Mouse (Mus musculus) thymus, postnatal 25 days (tissue): Measurements from ENCODE around the gene Soat2.

Source experiments
- DNase-seq: peaks from one replicate; pipeline ENCODE4 v3.0.0; 2022

Soat2 gene

DNA sequence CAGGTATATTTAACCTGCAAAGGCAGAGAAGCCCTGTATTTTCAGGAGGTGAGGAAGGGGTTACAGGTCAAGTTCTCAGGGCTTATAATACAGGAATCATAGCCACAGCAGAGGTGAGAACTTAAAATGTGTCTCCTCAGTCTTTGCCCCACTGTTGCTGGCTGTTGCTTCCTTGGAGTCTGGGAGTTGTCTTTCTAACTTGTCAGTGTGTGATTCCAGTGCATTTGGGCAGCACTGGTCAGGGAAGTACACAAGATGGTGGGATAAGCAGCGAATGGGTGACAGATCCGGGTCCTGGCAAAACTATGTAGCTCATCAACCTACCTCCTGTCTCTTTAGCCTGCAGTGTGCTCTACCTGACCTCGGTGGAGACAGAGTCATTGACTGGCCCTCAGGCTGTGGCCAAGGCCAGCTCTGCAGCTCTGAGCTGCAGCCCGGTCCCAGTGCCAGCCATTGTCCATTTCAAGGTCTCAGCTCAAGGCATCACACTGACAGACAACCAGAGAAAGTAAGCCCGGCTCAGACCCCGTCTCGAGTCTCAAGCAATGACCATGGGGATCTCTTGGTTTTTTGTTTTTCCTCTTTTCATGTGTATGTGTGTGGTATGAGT, 35.6 kb upstream of the Soat2 start:
- DNase-seq, result no peak

DNA sequence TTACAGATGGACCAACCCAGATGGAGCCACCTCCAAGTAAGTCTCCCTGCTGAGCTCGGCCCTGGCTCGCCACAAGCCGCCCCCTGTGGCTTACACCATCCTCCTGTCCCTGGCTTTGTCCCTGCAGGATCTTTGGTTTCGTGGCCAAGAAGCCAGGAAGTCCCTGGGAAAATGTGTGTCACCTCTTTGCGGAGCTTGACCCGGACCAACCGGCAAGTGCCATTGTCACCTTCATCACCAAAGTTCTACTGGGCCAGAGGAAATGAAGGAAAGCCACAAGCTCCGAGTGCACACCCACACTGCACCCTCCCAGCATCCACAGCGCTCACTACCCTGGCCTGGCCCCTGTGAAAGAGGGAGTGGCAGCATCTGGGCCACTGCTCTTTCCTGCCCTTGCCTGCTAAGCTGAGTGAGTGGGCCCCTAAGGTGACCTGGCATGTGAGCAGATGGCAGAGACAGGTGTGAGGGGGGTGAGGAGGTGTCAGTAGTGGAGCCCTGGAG, 34.5 kb upstream of the Soat2 start:
- peak; percentile 25 for DNase-seq

DNA sequence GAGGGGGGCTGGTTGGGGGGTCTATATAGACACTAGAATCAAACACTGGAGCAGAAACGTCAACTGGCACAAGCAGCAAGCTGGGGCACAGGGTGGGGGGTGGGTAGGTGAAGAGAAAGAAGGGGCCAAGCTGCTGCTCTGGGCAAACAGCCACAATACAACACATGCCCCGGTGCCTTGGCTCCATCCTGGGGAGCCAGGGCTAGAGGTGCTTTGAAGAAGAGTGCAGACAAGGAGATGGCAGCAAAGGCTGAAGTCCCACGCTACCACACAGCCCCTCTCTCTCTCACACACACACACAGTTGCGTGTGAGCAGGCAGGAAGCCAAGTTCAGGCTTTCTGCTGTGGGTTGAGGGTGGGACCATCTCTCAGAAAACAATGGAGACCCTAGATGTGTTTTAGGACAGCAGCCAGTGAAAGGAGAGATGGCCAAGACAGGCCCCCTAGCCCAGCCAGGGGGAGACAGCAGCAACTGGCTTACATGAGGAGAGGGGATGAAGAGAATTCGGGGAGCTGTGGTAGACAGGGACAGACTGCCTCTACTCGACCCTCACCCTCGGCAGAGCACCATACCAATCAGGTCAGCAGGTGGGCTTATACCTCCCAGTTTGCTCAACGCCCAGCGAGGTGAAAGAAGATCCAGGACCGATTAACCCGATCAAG, 33.4 kb upstream of the Soat2 start:
- no peak for DNase-seq

DNA sequence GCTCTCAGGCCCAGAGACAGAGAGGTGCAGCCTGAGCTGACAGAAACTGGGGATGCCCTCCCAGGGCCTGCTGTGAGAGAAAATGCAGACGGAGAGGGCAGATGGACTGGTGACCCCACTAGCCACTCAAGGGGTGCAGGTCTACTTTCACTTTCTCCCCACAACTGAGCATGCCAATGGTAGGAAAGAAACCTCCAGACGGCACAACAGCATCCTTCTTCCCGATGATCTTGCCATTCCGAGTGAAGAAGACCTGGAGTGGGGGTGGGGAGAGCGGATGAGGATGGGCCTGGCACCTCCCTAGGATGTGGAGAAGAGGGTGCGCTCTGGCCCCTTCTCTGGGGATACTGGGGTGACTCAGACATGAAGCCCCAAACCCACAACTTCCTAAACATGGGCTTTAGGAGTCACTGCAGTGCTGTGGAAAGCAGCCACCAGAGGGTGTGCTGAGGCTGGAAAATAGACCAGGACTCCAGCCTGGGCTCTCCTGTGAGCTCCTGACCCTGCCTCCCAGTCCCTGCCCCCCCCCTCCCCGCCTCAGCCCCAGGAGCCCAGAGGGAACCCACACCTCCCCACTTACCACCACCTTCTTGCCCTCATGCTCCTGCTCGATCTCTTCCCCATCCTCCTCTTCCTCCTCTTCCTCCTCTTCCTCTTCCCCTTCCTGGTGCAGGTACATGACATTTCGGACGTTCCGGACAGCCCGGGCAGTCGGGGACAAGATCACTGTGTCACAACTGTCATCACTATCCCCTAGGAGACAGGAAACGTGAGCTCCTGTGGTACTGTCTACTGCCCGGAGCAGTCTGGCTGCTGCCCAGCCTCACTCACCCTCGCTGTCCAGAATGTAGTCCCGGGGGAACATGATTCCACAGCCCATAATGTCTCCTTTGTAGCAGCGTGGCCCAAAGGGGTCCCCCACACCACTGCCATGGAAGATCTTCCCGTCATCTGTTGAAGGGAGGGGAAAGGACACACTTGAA, 32.6 kb upstream of the Soat2 start:
- no peak for DNase-seq

DNA sequence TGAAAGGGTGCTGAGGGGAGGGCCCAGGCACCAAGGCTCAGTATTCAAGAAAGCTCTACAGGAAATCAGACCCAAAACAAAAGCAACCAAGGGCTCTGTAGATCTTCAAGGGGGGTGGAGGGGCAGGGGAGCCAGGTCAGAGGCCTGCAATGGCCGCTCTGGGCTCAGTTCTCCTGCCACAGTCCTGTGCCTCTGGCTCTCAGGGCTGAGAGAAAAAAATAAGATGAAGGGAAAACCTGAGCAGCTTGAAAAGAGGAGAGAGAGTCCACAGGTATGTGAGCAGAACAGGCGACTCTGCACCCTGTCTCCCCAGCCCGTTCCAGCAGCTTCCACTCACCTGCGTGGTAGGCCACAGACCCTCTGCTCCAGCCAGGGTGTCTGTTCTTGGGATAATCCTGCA, 31.7 kb upstream of the Soat2 start:
- no peak for DNase-seq

DNA sequence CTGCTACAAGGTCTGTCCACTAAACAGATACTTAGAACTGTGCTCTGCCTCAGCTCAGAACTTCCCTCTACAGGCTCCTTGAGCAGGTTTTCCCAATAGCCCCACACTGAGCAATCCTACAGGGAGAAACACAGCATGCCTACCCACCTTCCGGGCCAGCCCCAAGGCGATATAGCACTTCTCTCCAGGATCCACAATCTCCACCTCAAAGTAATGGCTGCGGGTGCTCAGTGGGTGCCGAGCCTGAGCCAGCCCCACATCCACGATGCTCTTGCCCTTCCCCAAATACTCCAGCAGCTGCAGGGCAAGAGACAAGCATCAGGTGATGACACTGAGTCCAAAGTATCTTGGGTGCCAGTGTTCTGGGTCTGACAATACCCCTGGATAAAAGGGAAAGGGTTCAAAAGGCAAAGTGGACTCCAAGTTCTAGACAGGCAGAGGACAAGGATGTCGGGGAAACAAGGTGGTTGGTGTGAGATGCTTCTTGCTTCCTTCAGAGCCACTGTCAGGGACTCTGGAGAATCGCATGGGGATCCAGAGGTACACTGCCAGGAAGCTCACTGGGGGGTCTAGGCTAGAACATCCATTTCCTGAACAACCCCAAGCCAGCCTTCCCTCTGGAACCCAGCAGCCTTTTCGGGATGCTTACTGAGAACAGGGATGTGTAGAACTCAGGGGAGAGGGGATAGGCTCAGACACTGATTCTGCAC, 31.1 kb upstream of the Soat2 start:
- no peak for DNase-seq

DNA sequence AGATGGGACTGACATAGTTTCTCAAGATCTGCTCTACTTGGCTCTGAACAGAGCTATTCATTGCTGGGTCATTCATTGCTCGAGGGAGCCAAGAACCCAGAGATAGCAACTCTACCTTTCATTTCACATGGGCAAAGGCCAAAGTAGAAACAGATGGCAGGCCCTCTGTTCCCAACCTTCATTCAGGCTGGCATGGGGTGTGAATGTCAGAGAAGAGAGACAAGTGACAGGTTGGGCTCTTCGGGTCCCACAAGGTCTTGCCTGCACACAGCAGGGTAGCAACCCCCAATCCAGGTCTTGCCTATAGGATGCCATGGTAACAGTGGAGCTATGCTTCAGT, 30.5 kb upstream of the Soat2 start:
- DNase-seq, result no peak

DNA sequence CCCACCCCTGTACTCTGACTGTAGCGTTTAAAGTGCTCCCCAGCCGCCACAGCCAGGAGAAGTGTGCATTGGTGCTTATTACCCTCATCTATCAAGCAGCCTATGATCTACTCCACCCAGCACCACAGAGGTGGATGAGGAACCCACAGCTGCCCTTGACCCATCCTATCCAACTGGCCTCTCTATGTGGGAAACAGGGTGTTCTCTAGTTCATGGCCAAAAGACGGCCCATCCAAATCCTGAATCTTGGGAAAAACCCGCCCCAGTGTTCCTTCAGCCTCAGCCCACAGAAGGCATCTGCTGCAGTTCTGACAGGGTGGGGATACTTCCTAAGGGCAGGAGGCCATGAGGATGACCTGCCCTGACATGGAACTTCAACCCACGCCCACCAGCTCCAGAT, 29.8 kb upstream of the Soat2 start:
- DNase-seq, result no peak

DNA sequence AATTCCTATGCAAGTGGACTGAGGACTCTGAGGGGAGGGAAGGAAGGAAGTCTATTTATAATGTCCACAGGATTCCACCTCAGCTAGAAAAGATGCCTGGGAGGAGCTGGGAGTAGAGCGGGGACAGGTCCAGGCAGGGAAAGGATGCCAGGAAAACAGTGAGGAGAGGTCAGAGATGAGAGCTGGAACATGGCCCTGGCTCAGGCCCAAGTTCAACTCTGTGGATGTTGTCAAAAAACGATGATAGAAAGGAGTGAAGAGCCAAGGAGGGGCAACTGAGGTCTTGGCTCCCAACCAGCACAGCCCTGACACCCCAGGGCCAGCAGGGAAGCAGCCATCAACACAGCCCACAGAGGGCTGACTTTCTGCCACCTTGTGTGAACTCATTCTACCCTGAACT, 24.0 kb upstream of the Soat2 start:
- no peak for DNase-seq

DNA sequence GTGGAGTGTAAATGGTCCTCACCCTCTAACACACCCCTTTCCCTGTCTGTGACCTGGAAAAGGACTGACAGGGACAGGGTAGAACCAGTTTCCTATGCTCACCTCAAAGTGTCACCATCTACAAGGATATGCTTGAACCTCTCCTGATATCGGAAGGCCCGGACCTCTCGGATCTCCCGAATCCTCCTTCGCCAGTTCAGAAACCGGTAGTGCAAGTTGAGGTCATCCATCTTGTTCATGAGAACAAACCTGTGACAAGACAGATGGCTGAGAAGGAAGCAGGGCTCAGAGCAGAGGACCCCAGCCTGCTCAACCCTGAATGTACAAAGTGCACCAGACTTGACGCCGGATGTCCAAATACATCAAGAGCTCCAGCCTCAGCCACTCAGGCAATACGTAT, 17.0 kb upstream of the Soat2 start:
- no peak for DNase-seq

DNA sequence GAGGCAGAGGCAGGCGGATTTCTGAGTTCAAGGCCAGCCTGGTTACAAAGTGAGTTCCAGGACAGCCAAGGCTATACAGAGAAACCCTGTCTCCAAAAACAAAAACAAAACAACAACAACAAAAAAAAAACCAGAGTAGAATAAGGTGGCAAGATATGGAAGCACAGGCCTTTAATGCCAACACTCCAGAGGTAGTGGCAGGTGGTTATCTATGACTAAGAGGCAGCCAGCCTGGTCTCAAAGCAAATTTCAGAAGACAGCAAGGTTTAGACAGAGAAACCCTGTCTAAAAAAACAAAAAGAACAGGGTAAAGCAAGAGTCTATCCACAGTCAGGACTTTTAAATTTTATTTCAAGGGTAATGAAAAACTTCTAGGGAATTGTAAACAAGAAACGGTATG, 15.6 kb upstream of the Soat2 start:
- no peak for DNase-seq

DNA sequence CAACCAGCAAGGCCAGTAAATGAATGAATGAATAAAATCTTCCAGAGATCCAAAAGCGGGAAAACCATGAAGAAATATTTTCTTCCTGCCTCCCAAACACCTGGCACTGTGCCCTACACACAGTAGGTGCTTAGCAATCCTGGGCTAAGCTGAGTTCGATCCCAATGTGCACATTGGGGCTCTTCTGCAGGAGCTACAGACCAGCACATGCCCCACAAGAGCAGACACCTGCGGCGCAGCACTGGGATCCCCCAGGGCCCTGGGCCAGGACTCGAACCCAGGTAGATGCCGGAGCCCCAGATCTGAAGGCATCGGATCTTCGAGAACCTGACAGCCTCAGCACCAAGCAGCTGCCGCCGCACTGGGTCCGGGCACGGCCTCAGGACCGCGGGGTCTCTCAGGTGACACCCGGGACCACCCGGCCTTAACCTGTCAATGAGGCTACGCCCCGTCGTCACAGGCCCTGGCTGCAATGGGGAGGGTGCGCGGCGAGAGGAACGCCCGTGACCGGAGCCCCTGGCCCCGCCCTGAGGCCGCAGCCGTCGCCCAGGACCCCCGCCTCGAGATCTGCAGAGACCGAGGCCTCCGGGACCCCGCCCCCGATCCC, 14.7 kb upstream of the Soat2 start:
- DNase-seq, result no peak

DNA sequence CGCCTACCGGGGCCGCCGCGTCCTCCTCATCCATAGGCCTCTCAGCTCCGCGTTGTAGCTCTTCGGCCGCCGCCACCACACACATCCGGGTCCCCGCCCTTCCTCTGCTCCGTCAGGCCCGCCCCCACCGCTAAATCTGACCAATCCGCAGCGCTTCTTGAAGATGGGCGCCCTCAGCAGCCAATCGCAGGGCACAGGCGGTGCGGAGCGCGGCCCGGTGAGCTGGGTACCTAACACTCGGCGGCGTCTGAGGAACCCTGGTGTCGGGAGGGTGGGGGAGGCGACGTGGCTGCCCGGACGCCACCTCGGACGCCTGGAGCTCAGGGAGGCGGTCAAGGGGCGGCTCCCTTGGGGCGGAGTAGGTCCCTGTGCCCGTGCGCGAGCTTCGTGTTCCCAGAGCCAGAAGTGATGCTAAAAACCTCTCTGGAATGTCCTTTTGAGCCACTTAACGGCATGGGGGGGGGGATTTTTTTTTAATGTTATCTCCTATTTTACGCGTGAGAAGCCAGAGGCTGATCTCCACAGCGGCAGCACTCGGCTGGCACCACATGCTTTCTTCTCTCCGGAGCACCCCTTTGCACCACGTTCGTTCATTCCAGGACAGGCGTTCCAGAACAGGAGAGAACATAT, 14.1 kb upstream of the Soat2 start, which contains the start of gene Spryd3:
Gene Spryd3, minus strand, starts transcription at position 106 of the 630 bp plus-strand sequence.
- DNase-seq, result peak; percentile 99

DNA sequence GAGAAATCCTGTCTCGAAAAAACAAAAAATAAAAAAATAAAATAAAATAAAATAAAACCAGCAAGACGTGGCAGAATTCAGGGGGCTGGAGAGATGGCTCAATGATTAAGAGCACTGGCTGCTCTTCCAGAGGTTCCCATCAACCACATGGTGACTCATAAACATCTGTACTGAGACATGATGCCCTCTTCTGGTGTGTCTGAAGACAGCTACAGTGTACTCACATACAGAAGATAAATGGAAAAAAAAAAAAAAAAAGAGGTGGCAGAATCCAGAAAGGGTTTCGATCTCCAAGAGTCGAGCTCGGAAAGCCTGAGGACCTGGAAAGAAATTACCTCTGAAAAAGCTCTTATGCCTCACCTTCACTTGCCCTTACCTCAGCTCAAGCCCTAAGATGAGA, 9.2 kb upstream of the Soat2 start:
- DNase-seq, result no peak

DNA sequence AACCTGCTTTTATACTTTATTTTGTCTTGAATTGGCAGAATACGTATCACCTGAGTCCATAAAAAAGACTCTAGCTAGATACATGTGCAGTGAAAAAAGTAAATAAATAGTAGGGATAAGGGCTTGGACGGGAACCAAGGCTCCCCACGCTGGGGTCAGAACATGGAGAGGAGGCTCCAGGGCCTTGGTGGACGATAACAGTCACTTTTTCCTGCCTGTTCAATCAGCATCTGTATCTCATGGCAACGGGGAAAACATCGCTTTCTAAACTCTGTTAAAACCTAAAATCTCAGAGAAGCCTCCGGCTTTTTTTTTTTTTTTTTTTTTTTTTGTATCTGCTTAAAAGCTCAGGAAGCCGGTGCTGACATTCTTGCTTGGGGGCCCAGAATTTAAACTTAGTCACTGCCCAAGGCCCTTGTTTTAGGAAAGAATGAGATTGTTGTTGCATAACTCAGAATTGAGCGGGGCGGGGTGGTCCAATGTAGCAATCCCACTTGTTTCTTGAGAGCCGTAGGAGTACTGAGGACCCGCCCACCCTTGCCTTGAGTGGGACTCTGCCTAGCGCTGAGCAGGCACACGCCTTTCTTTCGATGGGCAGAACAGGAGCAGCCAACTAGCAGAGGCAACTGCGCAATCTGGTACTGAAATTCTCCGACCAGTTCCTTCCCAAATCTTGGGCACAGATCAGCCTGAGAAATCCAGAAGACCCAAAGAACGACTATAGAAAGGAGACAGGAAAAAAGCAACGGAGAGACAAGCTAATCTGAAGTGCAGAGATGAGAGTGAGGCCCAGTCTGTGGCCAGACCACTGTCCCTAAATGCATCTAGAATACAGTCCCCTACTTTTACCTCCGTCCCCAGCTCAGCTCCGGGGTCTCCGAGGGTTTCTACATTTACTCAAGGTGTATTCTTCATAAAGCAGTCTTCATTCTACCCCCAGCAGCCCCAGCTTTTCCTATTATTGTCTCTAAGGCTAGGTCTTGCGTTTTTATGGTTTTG, 7.1 kb upstream of the Soat2 start:
- DNase-seq, result no peak

DNA sequence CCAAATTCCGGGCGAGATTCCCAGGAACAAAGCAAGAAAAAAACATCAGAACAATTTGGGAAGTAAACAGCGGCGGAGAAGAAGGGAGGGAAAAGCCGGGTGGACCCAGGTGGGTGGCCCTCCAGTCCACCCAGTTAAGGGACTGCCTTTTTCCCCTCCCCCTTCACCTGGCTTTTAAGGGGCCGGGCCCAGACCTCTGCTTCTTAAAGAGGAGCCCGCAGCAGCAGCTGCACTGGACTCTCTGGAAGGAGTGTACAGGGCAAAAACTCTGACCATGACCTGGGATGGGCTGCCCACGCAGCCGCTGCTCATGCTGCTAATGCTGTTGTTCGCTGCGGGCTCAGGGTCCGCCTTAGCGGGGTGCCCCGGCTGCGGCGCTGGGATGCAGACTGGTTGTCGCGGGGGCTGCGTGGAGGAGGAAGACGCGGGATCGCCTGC, 6.0 kb upstream of the Soat2 start, which contains the start of gene Igfbp6:
Gene Igfbp6, plus strand, starts transcription at position 89 of the 438 bp plus-strand sequence.
- DNase-seq, result no peak

DNA sequence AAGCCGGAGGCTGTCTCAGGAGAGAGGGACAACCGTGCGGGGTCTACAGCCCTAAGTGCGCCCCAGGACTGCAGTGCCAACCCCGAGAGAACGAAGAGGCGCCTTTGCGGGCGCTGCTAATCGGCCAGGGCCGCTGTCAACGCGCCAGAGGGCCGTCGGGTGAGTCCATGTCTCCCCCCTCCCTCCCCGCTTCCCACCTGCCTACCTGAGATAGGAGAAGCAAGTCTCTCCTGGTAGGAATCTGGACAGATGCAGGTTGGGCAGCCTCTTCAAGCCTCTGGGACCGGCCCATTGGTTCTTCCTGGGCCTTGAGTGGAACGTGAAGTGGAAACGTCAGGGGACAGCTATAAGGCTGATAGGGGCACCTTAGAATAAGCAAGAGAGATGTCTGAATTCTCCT, 5.6 kb upstream of the Soat2 start:
- no peak for DNase-seq

DNA sequence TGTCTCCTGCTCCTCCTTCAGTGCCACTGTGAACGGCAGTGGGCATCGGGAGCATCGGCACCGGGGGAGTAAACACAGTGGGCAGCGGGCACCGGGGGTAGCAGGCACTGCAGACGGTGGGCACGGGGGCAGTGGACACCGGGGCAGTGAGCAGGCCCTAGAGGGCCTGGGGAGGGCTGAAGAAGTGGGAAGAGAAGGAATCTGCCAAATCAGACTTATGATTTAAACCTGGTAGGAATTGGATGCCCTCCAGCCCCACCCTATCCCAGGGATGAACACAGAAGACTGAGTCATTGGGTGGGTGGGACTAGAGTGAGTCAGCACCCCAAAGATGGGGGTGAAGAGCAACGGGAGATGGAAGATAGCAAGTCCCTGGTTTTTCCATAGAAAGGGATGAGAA, 5.0 kb upstream of the Soat2 start:
- no peak for DNase-seq

DNA sequence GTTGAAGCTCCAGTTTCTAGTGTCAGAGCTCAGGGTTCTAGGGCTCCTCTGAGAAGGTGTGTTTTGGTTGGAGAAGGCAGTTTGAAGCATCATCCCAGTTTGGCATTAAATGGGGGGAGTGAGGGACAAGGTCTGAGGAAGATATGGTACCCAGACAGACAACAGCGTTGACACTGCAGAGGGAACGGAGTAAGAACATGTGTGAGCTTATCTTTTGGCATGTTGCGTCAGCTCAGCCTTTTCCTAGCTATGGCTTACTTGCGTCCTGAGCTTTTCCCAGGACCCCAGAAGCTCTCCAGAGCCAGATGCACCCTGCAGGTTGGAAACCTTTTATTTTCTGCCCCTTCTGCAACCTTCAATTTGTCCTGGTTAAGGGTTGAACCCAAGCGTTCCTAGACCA, 4.2 kb upstream of the Soat2 start:
- DNase-seq, result no peak

DNA sequence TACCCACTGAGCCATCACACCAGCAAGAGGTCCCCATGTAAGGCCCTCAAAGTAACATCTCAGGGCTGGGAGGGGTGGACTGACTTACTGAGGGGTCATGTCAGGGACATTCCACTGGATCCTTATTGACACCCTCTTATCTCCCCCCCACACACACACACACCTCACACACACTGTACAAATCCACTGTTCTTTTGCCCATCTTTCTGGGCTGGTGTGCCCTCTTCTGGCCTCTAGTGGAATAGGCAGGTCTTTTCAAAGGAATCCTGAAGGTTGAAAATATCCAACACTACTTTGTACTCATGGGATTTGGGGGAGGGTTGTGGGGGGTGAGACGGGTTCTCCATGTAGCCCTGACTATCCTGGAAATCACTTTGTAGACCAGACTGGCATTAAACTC, 3.4 kb upstream of the Soat2 start:
- DNase-seq, result peak; percentile 32
